Mouse (Mus musculus): Measurements from ENCODE around the gene Tmed9.

DNA sequence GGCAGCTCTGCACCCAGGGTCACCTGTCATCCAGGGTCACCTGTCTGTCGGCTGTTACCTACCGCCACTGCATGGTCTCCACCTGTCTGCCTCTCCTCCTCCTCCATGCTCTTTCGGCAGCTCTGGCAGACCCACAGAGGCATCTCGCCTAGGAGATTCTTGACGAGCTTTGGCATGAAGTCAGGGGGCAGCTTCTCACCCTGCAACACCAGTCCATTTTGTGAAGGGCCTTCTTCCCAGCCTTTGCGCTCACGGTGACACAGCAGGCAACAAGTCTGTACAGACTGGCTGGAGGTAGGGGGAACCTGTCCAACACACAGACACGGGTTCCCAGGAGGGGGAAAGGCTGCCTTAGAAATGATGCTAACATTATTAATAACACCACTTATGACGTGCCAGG is 17.6 kb upstream of the Tmed9 start:
- TF ChIP-seq CTCF (conservative IDR thresholded peaks at IDR 0.05; ENCODE audit: low read length), result no peak
- no peak for TF ChIP-seq NANOG (IDR thresholded peaks at IDR 0.05; ENCODE audit: borderline replicate concordance, low read length)
- TF ChIP-seq POU5F1 (IDR thresholded peaks at IDR 0.05; ENCODE audit: borderline replicate concordance, low read length), result no peak
